Mouse (Mus musculus): ENCODE measurements around the gene Haao.

GRCm38 (mm10) chr17:83803987-83804386 lies 43.8 kb downstream of the Haao start:
- TF ChIP-seq CTCF (IDR thresholded peaks at IDR 0.05; ENCODE audit: low read depth, low read length) (no peak), GATA1 (IDR thresholded peaks at IDR 0.05; ENCODE audit: borderline replicate concordance, low read length) (no peak), POLR2AphosphoS5 (IDR thresholded peaks at IDR 0.05; ENCODE audit: insufficient replicate concordance, low read depth, low read length) (no peak)

Data from G1E (cell line).